Mouse (Mus musculus): ENCODE results near the gene Adcy6. TPM values are rescaled to one million over a fixed set of nuclear protein-coding genes. Genes with fewer than 3 reads are reported as not detected.

Gene Adcy6
- polyA plus RNA-seq, 1 experiment from 2014 or later, result 6.4 TPM

DNA sequence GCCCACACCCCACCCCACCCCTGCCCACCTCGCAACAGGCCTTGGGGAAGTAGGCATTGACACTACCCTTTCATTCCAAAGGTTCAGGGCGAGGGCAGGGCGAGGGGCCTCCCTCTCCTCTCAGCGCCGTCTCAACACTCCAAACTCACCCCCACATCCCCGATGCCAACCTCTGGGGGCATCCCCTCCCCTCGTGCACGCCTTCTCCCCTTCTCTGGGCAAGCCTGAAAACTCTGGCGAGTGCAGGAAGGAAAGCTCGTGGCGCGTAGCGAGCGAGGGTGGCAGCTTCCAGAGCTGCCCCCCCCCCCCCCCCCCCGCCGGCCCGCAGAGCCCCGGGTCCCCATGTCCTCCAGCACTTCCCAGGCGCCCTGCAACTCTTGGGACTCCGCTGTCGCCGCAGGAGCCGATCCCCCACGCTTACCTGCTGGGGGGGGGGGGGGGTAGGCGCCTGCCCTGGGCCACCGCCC lies 1.1 kb downstream of the Adcy6 start:
- ATAC-seq, result peak; percentile 54
- Histone ChIP-seq H3K9me3 (replicated peaks; ENCODE audit: control insufficient read depth, low read length) (no peaks in the 10 kb centered on the region), H3K4me2 (ENCODE audit: low read length) (peak overlapping the region; percentile 91), H3K36me3 (ENCODE audit: control insufficient read depth, insufficient read depth, low read length) (peaks cover 10% of the 10 kb centered on the region), H3K27ac (ENCODE audit: low read depth, low read length) (peak overlapping the region; percentile 83), H3K27me3 (replicated peaks; ENCODE audit: control insufficient read depth, insufficient read depth, low read length) (no peaks in the 10 kb centered on the region), H3K4me3 (ENCODE audit: low read depth, low read length) (peak overlapping the region; percentile 75), H3K9ac (ENCODE audit: low read length) (peak overlapping the region; percentile 86), H3K4me1 (ENCODE audit: control insufficient read depth, insufficient read depth, low read length) (peaks cover 14% of the 10 kb centered on the region)
- WGBS, result 0% methylated on average over 7 of the region's 26 CpGs
- peak; percentile 30 for DNase-seq (ENCODE audit: low spot score)

DNA sequence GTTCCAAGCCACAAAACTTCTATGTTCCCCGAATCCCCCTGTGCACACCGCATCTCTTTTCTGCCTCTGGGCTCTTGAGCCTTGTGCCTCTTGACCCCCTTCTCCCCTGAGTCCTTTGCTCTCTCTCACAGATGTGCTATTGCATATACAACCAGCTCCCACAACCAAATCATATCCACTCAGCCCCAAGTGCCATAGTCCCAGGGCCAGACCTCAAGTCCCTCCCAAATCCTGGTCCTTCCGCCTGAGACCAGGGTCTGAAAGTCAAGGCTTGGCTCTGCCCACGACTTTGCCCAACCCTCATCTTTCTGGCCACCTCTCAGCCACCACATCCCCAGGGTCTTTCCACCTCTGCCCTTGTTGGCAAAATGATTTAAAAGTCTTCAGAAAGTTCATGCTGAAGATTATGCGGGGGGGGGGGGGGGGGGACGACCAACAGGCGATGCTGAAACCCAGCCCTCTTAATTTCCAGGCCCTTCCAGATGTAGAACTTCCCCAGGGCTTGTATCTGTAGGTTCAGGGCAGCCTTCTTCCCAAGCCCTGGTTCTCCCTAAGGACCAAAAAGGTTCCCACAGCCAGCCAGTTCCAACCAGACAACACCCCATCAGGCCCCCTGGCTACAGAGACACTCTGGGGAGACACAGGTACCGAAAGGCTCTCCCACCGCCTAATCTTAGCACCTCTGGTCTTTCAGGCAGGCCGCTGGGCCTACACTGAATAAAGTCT lies 1.7 kb downstream of the Adcy6 start:
- Histone ChIP-seq H3K4me1 (ENCODE audit: control insufficient read depth, insufficient read depth, low read length) (peaks cover 14% of the 10 kb centered on the region), H3K4me3 (ENCODE audit: low read depth, low read length) (peak overlapping the region; percentile 75), H3K27me3 (replicated peaks; ENCODE audit: control insufficient read depth, insufficient read depth, low read length) (no peaks in the 10 kb centered on the region), H3K9ac (ENCODE audit: low read length) (peak overlapping the region; percentile 86), H3K36me3 (ENCODE audit: control insufficient read depth, insufficient read depth, low read length) (peaks cover 16% of the 10 kb centered on the region), H3K4me2 (ENCODE audit: low read length) (peak overlapping the region; percentile 91), H3K27ac (ENCODE audit: low read depth, low read length) (no peak overlapping the region; the same call in 1 of the 2 replicates), H3K9me3 (replicated peaks; ENCODE audit: control insufficient read depth, low read length) (no peaks in the 10 kb centered on the region)
- no peak for DNase-seq (ENCODE audit: low spot score)
- ATAC-seq, result no peak
- WGBS, result 17% methylated on average over 8 of the region's 10 CpGs

DNA sequence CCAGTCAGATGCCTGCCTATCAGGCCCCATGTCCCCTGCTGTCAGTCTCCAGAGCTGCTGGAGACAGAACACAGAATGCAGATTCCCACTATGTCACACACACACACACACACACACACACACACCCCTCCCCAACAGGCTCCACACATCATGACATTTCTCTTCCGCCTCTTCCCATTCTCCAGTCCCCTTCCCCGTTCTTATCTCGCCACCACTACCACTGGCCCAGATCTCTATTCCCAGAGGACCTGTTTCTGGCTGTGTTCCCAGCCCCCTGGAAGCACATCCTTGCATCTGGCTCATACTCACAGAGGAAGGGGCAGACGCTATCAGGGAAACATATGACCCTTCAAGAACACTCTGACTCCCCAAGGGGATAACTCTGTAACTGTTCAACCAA lies 2.3 kb downstream of the Adcy6 start:
- WGBS, result 35% methylated on average over 4 of the region's 4 CpGs
- DNase-seq (ENCODE audit: low spot score) (no peak), ATAC-seq (no peak)
- peak overlapping the region; percentile 75 for H3K4me3 ChIP-seq (ENCODE audit: low read depth, low read length)
- peaks cover 22% of the 10 kb centered on the region for H3K36me3 ChIP-seq (ENCODE audit: control insufficient read depth, insufficient read depth, low read length)
- no peaks in the 10 kb centered on the region for H3K9me3 ChIP-seq (replicated peaks; ENCODE audit: control insufficient read depth, low read length)
- H3K27ac ChIP-seq (ENCODE audit: low read depth, low read length), result no peak overlapping the region
- H3K4me2 ChIP-seq (ENCODE audit: low read length), result peak overlapping the region; percentile 91
- peaks cover 14% of the 10 kb centered on the region for H3K4me1 ChIP-seq (ENCODE audit: control insufficient read depth, insufficient read depth, low read length)
- H3K27me3 ChIP-seq (replicated peaks; ENCODE audit: control insufficient read depth, insufficient read depth, low read length), result no peaks in the 10 kb centered on the region
- peak overlapping the region; percentile 86; the same call in 1 of the 2 replicates for H3K9ac ChIP-seq (ENCODE audit: low read length)

DNA sequence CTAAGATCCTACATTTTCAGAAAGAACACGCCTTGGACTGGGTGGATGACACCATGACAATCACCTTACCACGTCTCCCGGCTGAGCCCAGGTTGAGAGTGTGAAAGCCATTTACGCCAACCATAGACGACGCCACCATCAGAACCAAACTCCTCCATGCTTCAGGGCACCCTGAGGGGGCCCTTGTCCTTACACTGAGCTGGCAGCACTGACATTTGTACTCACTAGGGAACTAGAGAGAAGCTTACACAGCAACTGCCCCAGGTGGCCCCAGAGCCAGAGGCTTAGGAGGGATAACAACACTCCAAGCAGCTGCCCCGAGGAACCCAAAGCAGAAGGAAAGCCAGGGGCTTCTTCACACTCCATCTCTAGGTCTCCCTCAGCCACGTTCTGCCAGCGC lies 3.1 kb downstream of the Adcy6 start:
- ATAC-seq, result no peak
- no peak overlapping the region for H3K4me3 ChIP-seq (ENCODE audit: low read depth, low read length)

GRCm38 (mm10) chr15:98606051-98606536 lies 3.8 kb downstream of the Adcy6 start:
- Histone ChIP-seq H3K9me3 (replicated peaks; ENCODE audit: control insufficient read depth, low read length) (no peaks in the 10 kb centered on the region), H3K9ac (ENCODE audit: low read length) (no peak overlapping the region), H3K27ac (ENCODE audit: low read depth, low read length) (no peak overlapping the region), H3K4me3 (ENCODE audit: low read depth, low read length) (no peak overlapping the region), H3K4me1 (ENCODE audit: control insufficient read depth, insufficient read depth, low read length) (peaks cover 16% of the 10 kb centered on the region), H3K36me3 (ENCODE audit: control insufficient read depth, insufficient read depth, low read length) (peaks cover 32% of the 10 kb centered on the region), H3K4me2 (ENCODE audit: low read length) (no peak overlapping the region), H3K27me3 (replicated peaks; ENCODE audit: control insufficient read depth, insufficient read depth, low read length) (no peaks in the 10 kb centered on the region)
- DNase-seq (ENCODE audit: low spot score) (no peak), ATAC-seq (no peak)
- WGBS, result 94% methylated on average over 12 of the region's 12 CpGs

More for the DNA sequence above, 3.1 kb downstream of the Adcy6 start:
- no peak for DNase-seq (ENCODE audit: low spot score)
- H3K27ac ChIP-seq (ENCODE audit: low read depth, low read length), result no peak overlapping the region
- peaks cover 26% of the 10 kb centered on the region for H3K36me3 ChIP-seq (ENCODE audit: control insufficient read depth, insufficient read depth, low read length)
- 65% methylated on average over 9 of the region's 9 CpGs for WGBS
- H3K9ac ChIP-seq (ENCODE audit: low read length), result no peak overlapping the region
- H3K27me3 ChIP-seq (replicated peaks; ENCODE audit: control insufficient read depth, insufficient read depth, low read length), result no peaks in the 10 kb centered on the region
- no peak overlapping the region for H3K4me2 ChIP-seq (ENCODE audit: low read length)
- no peaks in the 10 kb centered on the region for H3K9me3 ChIP-seq (replicated peaks; ENCODE audit: control insufficient read depth, low read length)
- H3K4me1 ChIP-seq (ENCODE audit: control insufficient read depth, insufficient read depth, low read length), result peaks cover 16% of the 10 kb centered on the region

- H3K27ac ChIP-seq (ENCODE audit: low read depth, low read length), result no peak overlapping the region
- DNase-seq (ENCODE audit: low spot score) (no peak), ATAC-seq (no peak)
- no peaks in the 10 kb centered on the region for H3K9me3 ChIP-seq (replicated peaks; ENCODE audit: control insufficient read depth, low read length)
- peaks cover 16% of the 10 kb centered on the region for H3K4me1 ChIP-seq (ENCODE audit: control insufficient read depth, insufficient read depth, low read length)
- no peaks in the 10 kb centered on the region for H3K27me3 ChIP-seq (replicated peaks; ENCODE audit: control insufficient read depth, insufficient read depth, low read length)
- WGBS, result 93% methylated on average over 24 of the region's 24 CpGs
- no peak overlapping the region for H3K4me2 ChIP-seq (ENCODE audit: low read length)
- H3K4me3 ChIP-seq (ENCODE audit: low read depth, low read length), result no peak overlapping the region
- H3K36me3 ChIP-seq (ENCODE audit: control insufficient read depth, insufficient read depth, low read length), result peaks cover 49% of the 10 kb centered on the region
- no peak overlapping the region for H3K9ac ChIP-seq (ENCODE audit: low read length)
These were observed 5.8 kb downstream of the Adcy6 start for GRCm38 (mm10) chr15:98604041-98604575.

DNA sequence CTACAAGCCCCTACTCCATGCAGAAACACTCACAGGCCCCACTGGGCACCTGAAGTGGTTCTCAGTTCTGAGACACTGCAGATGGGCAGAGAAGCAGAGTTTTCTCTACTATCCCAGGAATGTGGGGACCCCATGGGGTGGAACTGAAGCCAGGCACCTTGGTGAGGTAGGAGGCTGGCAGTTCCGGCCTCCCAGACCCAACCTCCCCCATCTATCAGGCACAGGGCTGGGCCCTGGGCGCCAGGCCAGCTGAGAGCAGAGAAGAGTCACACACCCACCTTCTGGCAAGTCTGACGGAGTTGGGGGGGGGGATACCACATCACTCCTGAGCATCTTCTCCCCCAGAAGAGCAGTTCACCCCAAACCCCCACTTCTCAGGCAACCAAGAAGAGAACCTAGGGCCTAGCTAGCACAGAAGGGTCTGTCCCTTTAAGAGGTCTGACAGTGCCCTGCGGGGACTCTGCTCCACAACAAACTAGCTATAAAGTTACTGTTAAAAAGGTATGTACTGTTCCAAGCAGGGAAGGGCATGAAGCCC lies 6.9 kb downstream of the Adcy6 start:
- Histone ChIP-seq H3K36me3 (ENCODE audit: control insufficient read depth, insufficient read depth, low read length) (peaks cover 59% of the 10 kb centered on the region), H3K9ac (ENCODE audit: low read length) (peak overlapping the region; percentile 32; the same call in 1 of the 2 replicates), H3K4me3 (ENCODE audit: low read depth, low read length) (no peak overlapping the region), H3K27ac (ENCODE audit: low read depth, low read length) (no peak overlapping the region), H3K27me3 (replicated peaks; ENCODE audit: control insufficient read depth, insufficient read depth, low read length) (no peaks in the 10 kb centered on the region), H3K4me2 (ENCODE audit: low read length) (no peak overlapping the region), H3K4me1 (ENCODE audit: control insufficient read depth, insufficient read depth, low read length) (peaks cover 10% of the 10 kb centered on the region), H3K9me3 (replicated peaks; ENCODE audit: control insufficient read depth, low read length) (no peaks in the 10 kb centered on the region)
- WGBS, result 48% methylated on average over 4 of the region's 4 CpGs
- ATAC-seq (no peak), DNase-seq (ENCODE audit: low spot score) (no peak)

- H3K27ac ChIP-seq (ENCODE audit: low read depth, low read length), result no peak overlapping the region
- no peak overlapping the region for H3K4me3 ChIP-seq (ENCODE audit: low read depth, low read length)
- ATAC-seq (no peak), DNase-seq (ENCODE audit: low spot score) (no peak)
- peaks cover 65% of the 10 kb centered on the region for H3K36me3 ChIP-seq (ENCODE audit: control insufficient read depth, insufficient read depth, low read length)
- no peak overlapping the region for H3K4me2 ChIP-seq (ENCODE audit: low read length)
- H3K27me3 ChIP-seq (replicated peaks; ENCODE audit: control insufficient read depth, insufficient read depth, low read length), result no peaks in the 10 kb centered on the region
- 69% methylated on average over 13 of the region's 13 CpGs for WGBS
- peak overlapping the region; percentile 32 for H3K9ac ChIP-seq (ENCODE audit: low read length)
- no peaks in the 10 kb centered on the region for H3K9me3 ChIP-seq (replicated peaks; ENCODE audit: control insufficient read depth, low read length)
- H3K4me1 ChIP-seq (ENCODE audit: control insufficient read depth, insufficient read depth, low read length), result peaks cover 4% of the 10 kb centered on the region; the same call in 1 of the 2 replicates
These were observed 7.5 kb downstream of the Adcy6 start for GRCm38 (mm10) chr15:98602191-98602881.
